Mouse (Mus musculus) E14TG2a.4 (cell line): ENCODE measurements around the gene Ncoa3.

Experiments used
- CTCF ChIP-seq: conservative IDR thresholded peaks from 2 replicates; pipeline ENCODE4 v1.5.1; 2014; ENCODE audit warnings: low read length
- NANOG ChIP-seq: IDR thresholded peaks from 2 replicates; pipeline ENCODE4 v1.6.1; 2014; ENCODE audit warnings: borderline replicate concordance, low read length, mixed read lengths
- POU5F1 ChIP-seq: IDR thresholded peaks from 2 replicates; pipeline ENCODE4 v1.6.1; 2014; ENCODE audit warnings: low read length, borderline replicate concordance

DNA sequence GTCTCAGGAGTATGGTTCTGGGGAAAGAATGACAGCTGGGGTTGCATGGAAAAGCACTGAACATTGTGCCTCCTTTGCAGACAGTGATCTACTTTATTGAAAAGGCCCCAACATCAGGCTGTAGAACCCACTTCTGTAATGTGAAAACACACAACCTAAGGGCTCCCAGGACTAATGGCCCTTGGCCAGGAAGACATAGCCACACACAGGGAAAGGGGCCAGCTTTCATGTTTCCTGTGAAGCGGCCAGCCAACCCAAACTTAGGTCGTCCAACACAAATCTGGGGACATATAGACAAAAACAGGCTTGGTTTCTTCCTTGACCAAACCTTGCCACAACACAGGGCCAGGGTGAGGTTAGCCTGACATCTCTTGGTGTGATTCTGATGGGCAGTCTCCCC lies 127.6 kb downstream of the Ncoa3 start:
- TF ChIP-seq CTCF (no peak), POU5F1 (no peak), NANOG (no peak)
